Mouse (Mus musculus): ENCODE results near the gene Tekt1.
"Not testable (repeated sequence)": the region's sequence is repeated elsewhere in the genome, so short reads cannot be mapped to it uniquely, and the experiment has no call there.

Gene Tekt1

GRCm38 (mm10) chr11:72389407-72390142, 27.3 kb upstream of the Tekt1 start:
- DNase-seq, result no peak

DNA sequence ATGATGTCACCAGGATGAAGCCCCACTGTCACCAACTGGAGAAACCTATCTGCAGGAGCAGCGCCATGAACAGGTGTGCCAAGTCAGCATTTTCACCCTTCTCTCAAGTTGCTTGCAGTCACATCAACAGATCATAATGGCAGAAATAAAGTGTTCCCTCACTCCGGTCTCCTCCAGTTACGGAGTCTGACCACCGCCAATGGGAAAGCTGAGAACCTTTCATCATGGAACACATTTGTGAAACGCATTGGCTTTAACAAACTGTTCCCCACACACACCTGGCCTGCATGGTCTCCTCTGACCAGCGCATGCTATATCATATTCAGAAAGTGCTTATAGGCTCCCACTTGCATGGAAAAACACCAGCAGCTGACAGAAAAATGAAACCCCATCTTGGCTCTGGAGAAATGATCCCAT, 25.9 kb upstream of the Tekt1 start:
- DNase-seq, result no peak

GRCm38 (mm10) chr11:72379351-72379750, 17.1 kb upstream of the Tekt1 start:
- DNase-seq, result no peak

GRCm38 (mm10) chr11:72378222-72378621, 16.0 kb upstream of the Tekt1 start:
- no peak for DNase-seq

DNA sequence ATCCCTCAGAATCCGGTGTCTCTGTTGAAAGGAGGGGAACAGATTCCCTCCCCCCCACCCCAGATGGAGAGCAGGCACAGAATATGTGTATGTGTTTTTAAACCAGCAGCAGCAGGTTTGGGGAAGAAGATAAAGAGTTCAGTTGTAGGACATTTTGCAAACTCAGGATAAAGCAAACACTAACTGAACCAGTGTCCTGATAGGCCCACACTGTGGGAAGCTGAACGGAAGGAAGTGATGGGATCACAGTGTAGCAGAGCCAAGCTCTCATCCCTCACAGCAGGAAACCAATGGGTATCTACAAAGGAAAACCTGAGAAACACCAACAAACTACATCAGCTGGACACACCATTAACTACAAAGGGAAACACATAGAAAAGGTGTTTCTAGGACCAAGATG, 14.3 kb upstream of the Tekt1 start:
- no peak for DNase-seq

DNA sequence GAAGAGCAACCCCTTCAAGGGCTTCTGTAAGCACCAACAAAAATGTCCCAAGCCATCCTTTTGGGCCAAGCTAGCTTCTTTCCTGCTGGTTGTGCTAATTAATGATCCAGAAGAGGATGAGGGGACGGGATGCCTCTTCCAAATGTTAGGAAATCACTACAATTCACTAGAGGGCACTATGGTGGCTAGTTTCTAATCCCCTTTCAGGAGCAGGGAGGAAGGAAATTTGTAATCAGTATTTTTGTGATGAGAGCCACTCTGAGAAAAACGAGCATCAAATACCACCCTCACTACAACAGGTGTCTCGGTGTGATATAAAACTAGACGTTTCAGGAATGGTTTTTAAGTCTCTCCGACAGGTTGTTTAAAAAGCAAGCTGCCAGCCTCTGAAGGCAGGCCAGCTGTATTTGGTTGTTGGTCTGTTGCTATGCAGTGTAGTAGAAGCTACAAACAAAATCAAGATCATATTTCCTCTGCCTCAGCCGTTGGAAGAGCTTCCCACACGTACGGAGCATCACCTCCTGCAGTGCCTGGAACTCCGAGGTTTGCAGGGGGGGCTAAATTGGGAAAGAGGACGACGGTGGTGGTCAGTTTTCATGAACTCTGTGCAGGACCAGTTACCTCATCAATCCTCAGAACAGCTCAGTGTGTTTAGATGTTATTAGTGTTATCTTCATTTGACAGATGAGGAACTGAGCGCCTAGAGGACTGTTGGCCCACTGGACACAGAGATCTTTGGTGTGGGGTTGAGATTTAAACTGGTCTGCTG, 7.8 kb upstream of the Tekt1 start:
- DNase-seq, result no peak

- DNase-seq, result no peak
Observed at GRCm38 (mm10) chr11:72367934-72368674, 5.9 kb upstream of the Tekt1 start.

DNA sequence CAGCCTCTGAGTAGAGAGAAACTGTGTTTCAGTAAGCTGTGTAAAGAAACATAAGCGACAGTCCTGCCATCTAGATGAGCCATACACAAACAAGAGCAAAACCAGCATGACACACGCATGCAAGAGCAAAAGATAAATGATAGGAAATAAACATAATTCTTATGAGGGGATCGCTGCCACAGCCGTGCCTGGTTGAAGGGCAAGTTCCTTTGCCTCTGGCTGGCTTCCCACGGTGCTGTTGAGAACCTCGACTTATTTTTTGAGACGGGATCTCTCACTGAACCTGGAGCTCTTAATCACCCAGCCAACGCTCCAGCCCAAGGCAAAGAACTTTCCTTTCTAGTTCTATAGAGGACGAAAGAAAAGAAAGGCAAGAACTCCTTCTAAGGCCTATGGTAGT, 3.9 kb upstream of the Tekt1 start:
- no peak for DNase-seq

- DNase-seq, result no peak
Observed at GRCm38 (mm10) chr11:72364526-72364925, 2.3 kb upstream of the Tekt1 start.

DNA sequence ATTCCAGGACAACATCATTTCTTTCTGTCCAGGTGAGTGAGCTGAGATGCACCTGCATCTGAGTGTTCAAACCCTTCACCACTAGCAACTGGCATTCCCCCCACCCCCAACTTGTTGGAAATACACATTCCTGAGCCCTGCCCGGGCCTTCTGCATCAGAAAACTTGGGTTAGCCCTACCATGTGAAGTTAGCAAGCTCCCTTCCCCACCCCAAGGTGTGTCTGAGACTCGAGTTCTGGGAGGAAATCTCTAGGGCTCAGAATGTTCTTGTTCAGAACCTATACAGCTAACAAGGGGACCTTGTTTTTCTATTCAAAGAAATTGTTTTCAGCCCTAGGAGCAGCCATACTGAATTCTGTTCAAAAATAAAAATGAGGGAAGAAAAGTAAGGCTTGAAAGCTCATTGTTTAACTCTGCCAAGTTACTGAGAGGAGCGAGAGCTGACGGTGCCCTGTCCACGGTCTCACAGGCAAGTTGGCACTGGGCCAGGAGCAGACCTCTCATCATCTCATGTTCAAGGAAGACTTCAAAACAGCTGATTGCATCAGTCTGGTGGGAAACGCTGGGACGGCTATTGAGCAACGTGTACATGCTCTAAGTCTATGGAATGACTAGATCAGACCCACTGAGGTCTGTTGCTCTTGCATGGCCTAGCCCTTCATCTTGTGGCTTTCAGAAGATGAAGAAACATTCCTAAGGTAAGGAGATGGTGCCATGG, 1.4 kb upstream of the Tekt1 start:
- no peak for DNase-seq

DNA sequence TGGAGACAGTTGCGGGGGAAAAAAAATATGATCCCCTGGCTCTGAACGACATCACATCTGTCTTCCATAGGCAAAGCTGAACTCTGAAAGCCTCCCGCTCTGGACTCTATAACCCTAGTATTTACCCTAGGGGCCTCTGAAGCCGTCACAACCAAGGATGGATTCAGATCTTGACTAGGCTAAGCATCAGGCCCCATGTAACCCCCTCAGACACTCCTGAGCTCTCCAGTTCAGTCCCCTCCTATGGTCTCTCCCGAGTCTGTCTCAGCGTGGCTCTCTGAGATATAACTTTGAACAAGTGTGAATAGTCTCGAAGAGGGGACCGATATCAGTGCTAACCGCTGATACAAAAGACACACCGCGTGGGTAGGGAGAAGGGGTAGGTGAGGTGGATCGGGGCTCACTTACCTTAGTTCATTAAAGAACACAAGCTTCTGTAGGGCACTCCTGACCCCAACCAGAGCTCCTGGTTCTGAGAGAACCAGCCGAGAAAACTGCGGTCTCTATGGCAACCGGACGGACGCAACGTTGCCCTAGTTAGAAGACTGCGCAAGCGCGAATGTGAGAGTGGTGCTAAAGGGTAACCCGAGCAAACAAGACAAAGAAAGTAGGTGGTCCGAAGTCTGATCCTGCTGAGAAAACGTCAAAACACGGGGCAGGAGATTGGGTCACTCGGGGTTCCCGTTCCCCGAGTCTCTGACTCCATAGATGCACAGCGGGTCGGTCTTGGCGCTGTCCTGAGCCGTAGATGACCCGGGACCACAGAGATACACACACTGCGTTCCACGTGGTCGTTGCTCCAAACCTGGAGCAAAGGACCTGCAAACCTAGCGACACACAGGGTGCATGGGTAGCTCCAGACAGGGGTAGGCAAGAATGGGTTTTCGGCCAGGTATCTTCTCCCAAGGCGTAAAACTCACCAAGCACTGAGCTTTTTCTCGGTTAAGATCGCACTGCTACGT, 576 bp downstream of the Tekt1 start:
- DNase-seq, result peak; percentile 35

GRCm38 (mm10) chr11:72354971-72355728, 7.1 kb downstream of the Tekt1 start:
- DNase-seq, result peak; percentile 73

DNA sequence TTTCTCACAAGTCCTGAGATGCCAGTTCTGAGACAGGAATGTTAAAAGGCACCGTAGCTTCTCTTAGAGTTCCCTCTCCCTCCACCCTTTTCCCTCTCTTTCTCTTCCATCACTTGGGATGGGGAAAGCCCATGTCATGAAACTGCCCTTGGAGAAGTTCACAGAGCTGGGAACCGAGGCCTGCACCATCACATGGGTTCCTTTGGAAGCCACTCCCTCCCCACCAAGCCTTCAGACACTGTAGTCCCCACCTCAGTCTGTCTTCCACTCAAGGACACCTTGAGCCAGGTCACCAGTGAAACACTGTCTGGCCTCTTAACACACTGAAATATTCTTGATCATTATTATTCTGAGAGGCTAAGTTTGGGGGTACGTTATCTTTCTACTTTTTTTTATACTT, 9.1 kb downstream of the Tekt1 start:
- no peak for DNase-seq

- no peak for DNase-seq
Observed at GRCm38 (mm10) chr11:72352272-72352671, 10.0 kb downstream of the Tekt1 start.

- DNase-seq, result no peak
Observed at GRCm38 (mm10) chr11:72349652-72350051, 12.6 kb downstream of the Tekt1 start.

GRCm38 (mm10) chr11:72349016-72349415, 13.2 kb downstream of the Tekt1 start:
- no peak for DNase-seq

DNA sequence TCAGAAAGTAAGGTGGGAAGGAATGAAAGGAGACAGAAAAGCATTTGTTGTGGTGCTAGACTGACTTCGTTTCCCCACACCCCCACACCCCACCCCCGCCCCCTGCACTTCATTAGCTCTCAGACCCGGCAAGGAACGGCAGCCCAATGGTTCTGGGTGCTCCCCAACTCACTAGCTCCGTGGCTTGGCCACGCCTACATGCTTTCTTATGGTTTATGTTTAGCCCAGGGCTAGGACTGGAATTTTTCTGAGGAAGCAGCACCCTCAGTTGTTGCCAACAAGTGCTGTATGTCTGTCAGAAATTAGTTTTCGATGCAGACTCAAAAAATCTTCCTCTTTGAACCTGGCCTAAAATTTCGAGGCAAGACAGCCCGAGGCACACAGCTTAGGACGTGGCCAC, 13.7 kb downstream of the Tekt1 start:
- no peak for DNase-seq

DNA sequence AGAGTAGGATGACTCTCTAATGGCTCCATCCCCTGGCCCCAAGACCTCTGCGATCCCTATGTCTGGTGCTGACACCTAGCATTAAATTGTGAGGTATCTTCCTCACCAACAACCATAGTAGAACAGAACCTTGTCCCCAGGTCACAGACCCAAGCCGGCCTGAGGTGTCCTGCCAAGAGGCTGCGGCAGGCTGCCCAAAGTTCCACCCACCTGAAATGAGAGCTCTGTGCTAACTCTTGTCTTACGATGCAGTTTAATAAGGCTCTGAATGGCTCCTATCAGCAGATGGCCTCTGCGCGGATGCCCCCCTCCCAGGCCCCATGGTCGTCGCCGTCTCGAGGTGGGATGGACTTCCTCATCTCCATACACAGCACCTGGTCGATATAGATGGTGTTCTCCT, 17.8 kb downstream of the Tekt1 start:
- no peak for DNase-seq

DNA sequence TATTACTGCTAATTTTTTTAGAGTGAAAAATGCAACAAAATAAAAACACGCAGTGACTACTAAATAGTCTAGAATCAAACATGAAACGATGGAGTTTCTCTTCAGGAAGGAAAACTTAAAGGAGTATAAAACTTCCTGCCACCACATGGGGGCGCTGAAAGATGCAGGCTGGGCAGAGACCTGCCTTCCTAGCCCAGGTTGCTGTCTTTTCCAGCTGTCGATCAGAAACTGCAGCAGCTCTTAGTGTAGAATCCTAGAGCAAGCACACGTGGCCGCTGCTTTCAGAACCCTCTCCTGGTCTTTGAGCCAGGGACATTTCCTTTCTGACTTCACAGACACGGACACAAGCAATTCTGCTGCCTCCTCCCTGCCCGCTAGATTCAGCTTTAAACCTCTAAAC, 18.3 kb downstream of the Tekt1 start:
- peak; percentile 45 for DNase-seq

DNA sequence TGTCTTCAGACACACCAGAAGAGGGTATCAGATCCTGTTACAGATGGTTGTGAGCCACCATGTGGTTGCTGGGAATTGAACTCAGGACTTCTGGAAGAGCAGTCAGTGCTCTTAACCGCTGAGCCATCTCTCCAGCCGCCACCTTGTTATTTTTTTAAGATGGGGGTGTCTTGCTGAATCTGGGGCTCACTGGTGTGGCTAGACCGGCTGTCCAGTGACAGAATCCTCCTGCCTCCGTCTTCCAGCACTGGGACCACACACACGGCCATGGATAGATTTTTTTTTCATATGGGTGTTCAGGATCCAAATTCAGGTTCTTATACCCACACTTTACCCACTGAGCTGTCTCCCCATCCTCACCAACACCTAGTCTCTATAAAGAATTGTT, 19.0 kb downstream of the Tekt1 start:
- not testable (repeated sequence) for DNase-seq
